ENCODE assay signal across 2 mouse cellular contexts in genomic region chr6:43231255-43231654, GRCm38 (mm10).
DNase-seq lines count a peak whose midpoint lies in the region; ATAC-seq lines count a peak whose summit lies in the region.

TSS of gene Olfr47 (plus strand) at chr6:43231529.

- peak; percentile 37 for DNase-seq in brain, adult 2 months (ENCODE audit: low read depth, low spot score)

- ATAC-seq in frontal cortex, adult (ENCODE audit: low TSS enrichment), result peak; percentile 96
